Mouse (Mus musculus) kidney, embryonic 14.5 days (tissue): ENCODE measurements at regions not wholly inside any gene's neighbourhood (a gene's known extent, or its start where the extent isn't known, plus 50 kb on each side); places are given as distances from the start of the nearest gene placed in this dataset.

Experiments
- ATAC-seq: fragments of 200-750 bp; cut with Nextera tagmentation; 2 replicates; pipeline ENCODE4 v1.8.0; 2017; ENCODE audit warnings: moderate number of reproducible peaks, mild to moderate bottlenecking, moderate TSS enrichment, moderate library complexity; ENCODE audit not compliant: low FRiP score, low TSS enrichment
- H3K27ac ChIP-seq: fragments of 300-500 bp; sonication (generic); 2 replicates; pipeline ENCODE4 v1.5.1; 2014; ENCODE audit warnings: low read depth, mild to moderate bottlenecking, low read length, moderate library complexity, mixed read lengths
- H3K27me3 ChIP-seq: fragments of 300-500 bp; sonication (generic); 2 replicates; pipeline ENCODE4 v1.6.1; 2014; ENCODE audit warnings: mild to moderate bottlenecking, low read length; ENCODE audit not compliant: control insufficient read depth, insufficient read depth
- H3K36me3 ChIP-seq: fragments of 300-500 bp; sonication (generic); 2 replicates; pipeline ENCODE4 v1.6.1; 2014; ENCODE audit warnings: low read length, mixed read lengths; ENCODE audit not compliant: control insufficient read depth, insufficient read depth
- H3K4me1 ChIP-seq: fragments of 300-500 bp; sonication (generic); 2 replicates; pipeline ENCODE4 v1.6.1; 2014; ENCODE audit warnings: low read length, mixed read lengths; ENCODE audit not compliant: control insufficient read depth, insufficient read depth
- H3K4me2 ChIP-seq: fragments of 300-500 bp; sonication (generic); replicated peaks from 2 replicates; pipeline ENCODE4 v1.6.1; 2014; ENCODE audit warnings: low read depth, mild to moderate bottlenecking, low read length
- H3K4me3 ChIP-seq: fragments of 300-500 bp; sonication (generic); 2 replicates; pipeline ENCODE4 v1.5.1; 2014; ENCODE audit warnings: mild to moderate bottlenecking, low read length
- H3K9ac ChIP-seq: fragments of 300-500 bp; sonication (generic); 2 replicates; pipeline ENCODE4 v1.6.1; 2014; ENCODE audit warnings: low read depth, mild to moderate bottlenecking, low read length, moderate library complexity
- H3K9me3 ChIP-seq: fragments of 300-500 bp; sonication (generic); 2 replicates; pipeline ENCODE4 v1.6.1; 2016; ENCODE audit warnings: low read length; ENCODE audit not compliant: control insufficient read depth
- WGBS: fragments of 180-500 bp; shearing (Covaris S2); extraction: QIAGEN DNeasy Blood & Tissue Kit; methylation state at CpG from one replicate; pipeline ENCODE4 v1.1.7; 2014; 5-methylcytosine and 5-hydroxymethylcytosine counted together

DNA sequence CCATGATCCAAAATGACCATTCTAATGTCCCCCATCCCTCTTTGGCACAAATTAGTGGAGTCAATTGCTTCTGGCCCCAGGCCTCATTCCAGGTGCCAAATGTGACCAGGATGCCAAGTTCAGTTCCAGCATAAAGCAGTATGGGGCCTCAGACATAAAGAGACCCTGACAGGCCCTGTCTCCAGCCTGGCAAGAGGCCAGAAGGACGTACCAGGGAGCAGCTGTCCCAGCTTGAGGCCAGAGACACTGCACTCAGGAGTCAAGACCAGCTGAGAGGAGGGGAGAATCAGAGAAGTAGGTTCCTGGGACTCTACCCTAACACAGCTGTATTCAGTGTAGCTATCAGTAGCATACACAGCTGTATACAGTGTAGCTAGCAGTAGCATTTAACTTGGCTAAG lies 341.1 kb downstream of the Cdh26 start:
- Histone ChIP-seq H3K9me3 (no peaks in the 10 kb centered on the region), H3K4me3 (no peak overlapping the region), H3K36me3 (no peaks in the 10 kb centered on the region), H3K9ac (no peak overlapping the region), H3K27ac (no peak overlapping the region), H3K4me1 (no peaks in the 10 kb centered on the region), H3K27me3 (no peaks in the 10 kb centered on the region), H3K4me2 (no peak overlapping the region)
- no peak for ATAC-seq
- 32% methylated on average over 1 of the region's 1 CpGs for WGBS

DNA sequence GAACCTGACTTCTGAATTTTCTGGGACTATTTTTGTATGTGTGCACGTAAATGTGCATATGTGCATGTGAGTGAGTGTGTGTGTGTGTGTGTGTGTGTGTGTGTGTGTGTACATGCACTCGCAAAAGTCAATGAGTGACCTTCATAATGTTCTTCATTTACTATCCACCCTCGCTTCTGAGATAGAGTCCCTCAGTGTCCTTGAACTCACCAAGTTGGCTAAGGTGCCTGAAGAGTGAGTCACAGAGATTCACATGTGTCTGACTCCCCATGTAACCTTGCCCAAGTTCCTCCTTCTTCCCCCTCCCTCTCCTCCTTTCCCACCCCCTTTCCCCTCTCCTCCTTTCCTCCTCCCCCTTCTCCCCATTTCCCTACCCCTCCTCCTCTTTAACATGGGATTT lies 341.6 kb downstream of the Cdh26 start:
- H3K27me3 ChIP-seq = no peaks in the 10 kb centered on the region
- ATAC-seq = no peak
- 97% methylated on average over 3 of the region's 3 CpGs for WGBS
- H3K9me3 ChIP-seq = no peaks in the 10 kb centered on the region
- no peak overlapping the region for H3K27ac ChIP-seq
- no peak overlapping the region for H3K9ac ChIP-seq
- no peak overlapping the region for H3K4me2 ChIP-seq
- H3K4me1 ChIP-seq = no peaks in the 10 kb centered on the region
- no peaks in the 10 kb centered on the region for H3K36me3 ChIP-seq
- H3K4me3 ChIP-seq = no peak overlapping the region

DNA sequence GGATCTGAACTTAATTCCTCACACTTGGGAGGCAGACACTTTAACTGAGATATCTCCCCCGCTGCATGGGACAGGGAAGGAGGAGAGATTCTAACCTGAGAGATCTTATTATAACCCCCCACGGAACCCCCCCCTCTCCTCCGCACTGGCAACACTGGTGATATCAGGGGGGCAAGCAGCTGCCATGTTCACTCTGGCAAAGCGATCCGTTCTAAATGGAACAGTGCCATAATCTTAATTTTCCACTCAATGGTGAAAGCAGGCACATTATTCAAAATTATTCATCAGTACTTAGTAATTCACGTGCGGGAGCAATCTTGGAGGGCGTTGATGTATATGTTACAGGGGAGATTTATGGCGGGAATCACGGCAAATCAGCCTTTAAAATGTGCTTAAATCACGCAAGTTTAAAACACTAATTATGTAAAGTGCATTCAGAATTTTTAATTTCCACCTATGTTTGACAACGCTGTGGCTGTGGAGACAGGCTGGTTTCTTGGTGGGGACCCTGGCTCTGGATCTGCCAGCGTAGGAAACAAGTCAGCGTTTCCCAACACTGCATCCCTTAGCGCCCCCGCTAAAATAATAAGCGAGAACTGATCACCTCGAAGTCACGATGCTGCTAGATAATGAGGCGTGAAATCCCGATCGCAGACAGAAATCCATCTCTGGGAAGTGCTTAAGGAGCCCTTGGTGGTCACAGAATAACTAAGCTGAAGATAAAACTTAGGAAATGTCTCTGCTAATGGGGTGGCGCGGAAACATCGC lies 354.7 kb downstream of the Cdh26 start:
- Histone ChIP-seq H3K27ac (no peak overlapping the region), H3K4me2 (no peak overlapping the region), H3K27me3 (no peaks in the 10 kb centered on the region), H3K9ac (no peak overlapping the region), H3K9me3 (no peaks in the 10 kb centered on the region), H3K4me3 (no peak overlapping the region), H3K36me3 (no peaks in the 10 kb centered on the region), H3K4me1 (peaks cover 4% of the 10 kb centered on the region; the same call in 1 of the 2 replicates)
- ATAC-seq = no peak
- 54% methylated on average over 25 of the region's 25 CpGs for WGBS

DNA sequence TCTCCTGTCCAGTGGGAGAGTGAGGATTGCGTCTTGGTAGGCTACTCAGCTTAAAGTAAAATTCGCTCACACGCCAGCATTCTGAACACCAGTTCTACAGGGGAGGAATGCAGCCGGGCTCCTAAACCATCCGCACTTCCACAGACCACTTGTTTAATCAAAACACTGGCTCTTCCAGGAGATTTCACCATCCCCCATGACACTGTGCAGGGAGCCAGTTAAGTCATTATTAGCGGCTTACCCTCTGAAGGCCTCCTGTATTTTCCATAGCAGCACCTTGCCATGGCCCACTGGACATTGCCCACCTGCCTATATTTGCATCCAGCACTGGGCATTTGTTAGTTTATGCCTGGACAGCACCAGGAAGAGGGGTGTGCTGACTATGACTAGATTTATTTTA lies 355.5 kb downstream of the Cdh26 start:
- H3K27ac ChIP-seq = no peak overlapping the region
- no peaks in the 10 kb centered on the region for H3K36me3 ChIP-seq
- no peaks in the 10 kb centered on the region for H3K27me3 ChIP-seq
- no peaks in the 10 kb centered on the region for H3K9me3 ChIP-seq
- 34% methylated on average over 6 of the region's 6 CpGs for WGBS
- no peak overlapping the region for H3K4me3 ChIP-seq
- peaks cover 4% of the 10 kb centered on the region; the same call in 1 of the 2 replicates for H3K4me1 ChIP-seq
- H3K9ac ChIP-seq = no peak overlapping the region
- ATAC-seq = peak; percentile 55; the same call in 1 of the 2 replicates
- no peak overlapping the region for H3K4me2 ChIP-seq

DNA sequence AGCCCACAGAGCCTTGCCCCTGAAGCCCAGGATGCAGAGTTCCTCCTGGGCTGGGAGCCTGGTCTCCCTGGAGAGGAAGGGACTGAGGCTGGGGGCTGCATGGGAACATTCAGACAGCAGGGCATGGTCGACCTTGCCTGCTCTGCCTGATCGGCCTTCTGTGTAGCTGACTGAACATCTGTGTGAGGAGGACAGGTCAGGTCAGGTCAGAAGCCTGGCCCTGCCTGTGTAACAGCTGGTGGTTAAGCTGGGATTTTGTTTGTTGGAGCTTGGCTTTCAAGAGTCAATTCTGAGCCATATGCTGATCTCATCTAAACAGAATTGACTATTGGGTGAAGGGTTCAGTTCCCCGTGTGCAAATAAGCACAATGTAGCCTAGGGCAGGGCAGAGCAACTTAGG lies 365.5 kb downstream of the Cdh26 start:
- no peak overlapping the region for H3K9ac ChIP-seq
- no peak overlapping the region for H3K4me2 ChIP-seq
- 31% methylated on average over 3 of the region's 3 CpGs for WGBS
- H3K4me3 ChIP-seq = no peak overlapping the region
- no peaks in the 10 kb centered on the region for H3K36me3 ChIP-seq
- no peaks in the 10 kb centered on the region for H3K4me1 ChIP-seq
- no peak overlapping the region for H3K27ac ChIP-seq
- ATAC-seq = no peak
- no peaks in the 10 kb centered on the region for H3K9me3 ChIP-seq
- H3K27me3 ChIP-seq = no peaks in the 10 kb centered on the region

DNA sequence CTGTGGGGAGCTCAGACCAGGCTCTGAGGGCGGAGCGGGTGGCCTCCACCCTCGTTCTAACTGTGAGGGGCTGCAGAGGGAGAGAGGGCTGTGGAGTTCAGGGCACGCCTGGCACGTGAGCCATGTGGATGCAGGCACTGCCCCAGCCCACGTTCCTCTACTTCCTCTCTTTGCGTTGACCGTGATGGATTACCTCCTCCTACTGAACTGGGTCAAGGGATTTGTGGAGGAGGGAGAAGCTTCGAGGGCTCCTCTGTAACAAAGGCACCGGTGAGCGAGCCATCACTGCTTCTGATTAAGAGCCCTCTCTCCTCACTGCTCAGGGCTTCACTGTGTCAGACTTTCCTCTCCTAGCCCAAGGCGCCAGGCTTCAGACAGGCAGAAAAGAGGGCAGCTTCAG lies 371.1 kb downstream of the Cdh26 start:
- Histone ChIP-seq H3K4me3 (no peak overlapping the region), H3K4me1 (no peaks in the 10 kb centered on the region), H3K27ac (no peak overlapping the region), H3K4me2 (no peak overlapping the region), H3K9ac (no peak overlapping the region), H3K9me3 (no peaks in the 10 kb centered on the region), H3K36me3 (no peaks in the 10 kb centered on the region), H3K27me3 (no peaks in the 10 kb centered on the region)
- 19% methylated on average over 12 of the region's 12 CpGs for WGBS
- ATAC-seq = peak; percentile 90

DNA sequence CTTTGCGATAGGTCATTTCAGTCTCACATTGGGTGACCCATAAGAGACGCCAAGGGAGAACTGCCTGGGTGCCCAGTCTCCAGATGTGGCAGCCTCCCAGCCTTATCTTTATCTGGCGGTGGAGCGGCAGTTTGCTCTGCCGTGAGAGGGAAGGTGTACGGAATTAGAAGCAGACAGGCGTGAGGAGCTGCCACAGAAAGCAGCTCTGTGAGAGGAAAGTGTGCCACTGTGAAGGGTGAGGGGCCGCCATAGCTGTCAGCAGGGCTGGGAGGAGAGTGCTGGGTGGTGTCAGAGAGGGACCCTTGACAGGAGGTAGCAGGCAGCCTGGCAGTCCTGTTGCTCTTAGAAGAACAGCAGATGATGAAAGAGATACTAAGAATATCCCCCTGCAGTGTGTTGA lies 375.0 kb downstream of the Cdh26 start:
- H3K36me3 ChIP-seq = no peaks in the 10 kb centered on the region
- H3K4me3 ChIP-seq = no peak overlapping the region
- no peaks in the 10 kb centered on the region for H3K4me1 ChIP-seq
- H3K4me2 ChIP-seq = no peak overlapping the region
- H3K27me3 ChIP-seq = no peaks in the 10 kb centered on the region
- H3K27ac ChIP-seq = no peak overlapping the region
- H3K9me3 ChIP-seq = no peaks in the 10 kb centered on the region
- no peak for ATAC-seq
- H3K9ac ChIP-seq = no peak overlapping the region
- 81% methylated on average over 8 of the region's 8 CpGs for WGBS

DNA sequence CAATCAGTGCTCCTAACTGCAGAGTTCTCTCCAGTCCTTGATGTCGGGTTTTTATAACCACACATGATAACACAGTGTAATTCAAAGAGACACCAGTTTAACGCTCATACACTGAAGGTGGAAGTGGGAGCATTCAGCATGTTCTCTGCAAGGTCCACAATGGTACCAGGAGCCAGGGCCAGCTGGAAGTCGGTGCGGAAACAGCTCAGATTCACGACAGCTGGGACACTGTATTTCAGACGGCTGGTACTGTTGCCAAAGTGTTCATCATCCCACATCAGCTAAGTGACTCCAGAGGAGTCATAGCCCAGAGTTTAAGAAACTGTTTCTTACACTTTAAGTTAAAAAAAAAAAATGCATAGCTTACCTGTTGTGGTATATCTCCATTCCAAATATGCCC lies 391.2 kb downstream of the Cdh26 start:
- no peak overlapping the region for H3K9ac ChIP-seq
- no peaks in the 10 kb centered on the region for H3K36me3 ChIP-seq
- H3K4me1 ChIP-seq = no peaks in the 10 kb centered on the region
- no peaks in the 10 kb centered on the region for H3K9me3 ChIP-seq
- H3K27ac ChIP-seq = no peak overlapping the region
- no peak overlapping the region for H3K4me3 ChIP-seq
- H3K27me3 ChIP-seq = no peaks in the 10 kb centered on the region
- WGBS = 69% methylated on average over 6 of the region's 6 CpGs
- no peak overlapping the region for H3K4me2 ChIP-seq
- ATAC-seq = no peak

DNA sequence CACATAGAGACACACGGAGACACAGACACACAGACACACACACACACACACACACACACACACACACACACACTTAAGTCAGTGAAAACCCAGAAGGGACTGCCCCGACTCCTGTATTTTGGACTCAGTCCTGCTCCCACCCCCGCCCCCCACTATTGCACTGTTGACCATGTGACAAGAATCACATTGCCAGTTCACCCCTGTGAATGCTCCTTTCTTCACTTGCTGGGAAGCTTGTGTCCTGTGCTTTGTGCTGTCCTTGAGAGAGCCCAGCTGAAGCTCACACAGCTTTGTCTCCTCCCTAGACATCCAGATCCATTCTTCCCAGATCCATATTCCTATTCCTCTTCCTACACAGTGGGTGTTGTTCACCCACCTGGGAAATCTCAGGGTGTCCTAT lies 400.0 kb downstream of the Cdh26 start:
- H3K4me3 ChIP-seq = no peak overlapping the region
- H3K9me3 ChIP-seq = no peaks in the 10 kb centered on the region
- H3K27ac ChIP-seq = no peak overlapping the region
- H3K27me3 ChIP-seq = no peaks in the 10 kb centered on the region
- WGBS = 84% methylated on average over 3 of the region's 3 CpGs
- no peaks in the 10 kb centered on the region for H3K36me3 ChIP-seq
- ATAC-seq = no peak
- H3K4me2 ChIP-seq = no peak overlapping the region
- H3K9ac ChIP-seq = no peak overlapping the region
- no peaks in the 10 kb centered on the region for H3K4me1 ChIP-seq
